Mouse (Mus musculus) lung, postnatal 36 days (tissue): ENCODE results near the gene Micall2.
"Not testable (repeated sequence)": the region's sequence is repeated elsewhere in the genome, so short reads cannot be mapped to it uniquely, and the experiment has no call there.

Experiments
- DNase-seq: peaks from one replicate; pipeline ENCODE4 v3.0.0; 2022; ENCODE audit warnings: mixed read lengths

Micall2 gene

DNA sequence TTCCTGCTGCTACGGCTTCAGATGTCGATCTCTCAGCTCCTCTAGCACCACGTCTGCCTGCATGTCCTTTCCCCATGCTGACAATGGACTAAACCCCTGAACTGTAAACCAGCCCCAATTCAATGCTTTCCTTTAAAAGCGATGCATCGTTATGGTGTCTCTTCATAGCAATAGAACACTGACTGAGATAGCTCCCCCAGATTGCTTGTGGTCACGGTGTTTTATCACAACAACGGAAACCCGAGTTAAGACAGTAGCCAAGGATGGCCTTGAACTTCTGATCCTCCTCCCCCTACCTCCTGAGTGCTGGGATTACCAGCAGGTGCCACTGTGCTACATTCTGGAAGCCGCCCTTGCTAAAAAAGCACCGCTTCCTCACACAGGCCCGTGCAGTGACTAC lies 8.9 kb downstream of the Micall2 start:
- DNase-seq = no peak

DNA sequence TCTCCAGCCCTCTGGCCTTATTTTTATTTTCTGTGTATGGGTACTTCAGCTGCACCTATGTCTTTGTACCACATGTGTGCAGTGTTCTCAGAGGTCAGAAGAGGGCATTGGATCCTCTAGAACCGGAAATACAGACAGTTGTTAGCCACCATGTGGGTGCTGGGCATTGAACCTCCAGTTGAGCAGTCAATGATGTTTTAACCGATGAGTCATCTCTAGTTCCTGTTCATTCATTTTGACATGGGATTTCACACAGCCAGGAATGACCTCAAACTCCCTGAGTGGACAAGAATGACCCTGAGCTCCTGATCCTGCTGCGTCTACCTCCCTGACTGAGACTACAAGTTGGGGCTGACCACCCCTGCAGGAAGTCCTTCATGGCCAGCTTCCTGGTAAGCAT lies 9.9 kb downstream of the Micall2 start:
- DNase-seq = no peak

- peak; percentile 28 for DNase-seq
Observed at GRCm38 (mm10) chr5:139724336-139725116, 11.6 kb downstream of the Micall2 start.

GRCm38 (mm10) chr5:139723113-139723512 lies 13.0 kb downstream of the Micall2 start:
- DNase-seq = no peak

DNA sequence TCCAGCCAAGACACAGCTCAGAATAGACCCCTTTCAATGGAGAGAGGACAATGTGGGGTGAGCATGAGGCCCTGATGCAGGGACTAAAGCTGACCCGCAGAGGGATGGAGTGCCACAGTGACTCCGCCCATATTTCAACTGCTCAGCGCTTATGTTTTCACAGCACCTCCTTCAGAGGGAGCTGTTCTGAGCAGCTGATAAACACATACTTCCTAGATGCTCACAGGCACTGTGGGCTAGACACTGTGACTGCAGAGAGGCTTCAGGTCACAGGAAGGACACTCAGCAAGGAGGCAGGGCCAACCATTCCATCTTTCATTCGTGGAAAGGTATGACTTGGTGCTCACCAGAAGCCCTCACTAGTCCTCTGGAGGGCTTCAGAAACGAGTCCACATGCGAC lies 13.4 kb downstream of the Micall2 start:
- no peak for DNase-seq

- no peak for DNase-seq
Observed at GRCm38 (mm10) chr5:139718949-139719348, 17.2 kb downstream of the Micall2 start.

DNA sequence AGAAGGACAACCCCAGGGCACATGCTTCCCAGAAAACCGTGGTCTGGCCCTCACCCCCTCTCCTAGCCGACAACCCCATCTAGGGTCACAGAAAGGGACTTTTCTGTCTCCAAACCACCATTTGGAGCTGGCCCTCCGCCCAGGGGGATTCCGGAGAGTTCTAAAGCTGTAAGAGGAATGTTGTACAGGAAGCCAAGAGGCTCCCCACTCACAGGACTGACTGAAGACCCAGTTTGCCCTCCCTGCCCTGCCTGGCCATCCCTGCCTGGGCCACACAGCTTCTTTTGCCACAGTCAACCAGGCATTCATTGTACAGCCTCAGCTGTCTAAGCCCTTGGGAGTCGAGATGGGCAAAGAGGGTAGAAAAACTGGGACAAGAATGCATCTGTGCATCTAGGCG lies 17.6 kb downstream of the Micall2 start:
- no peak for DNase-seq

GRCm38 (mm10) chr5:139717723-139718122 lies 18.4 kb downstream of the Micall2 start:
- DNase-seq = peak; percentile 78

DNA sequence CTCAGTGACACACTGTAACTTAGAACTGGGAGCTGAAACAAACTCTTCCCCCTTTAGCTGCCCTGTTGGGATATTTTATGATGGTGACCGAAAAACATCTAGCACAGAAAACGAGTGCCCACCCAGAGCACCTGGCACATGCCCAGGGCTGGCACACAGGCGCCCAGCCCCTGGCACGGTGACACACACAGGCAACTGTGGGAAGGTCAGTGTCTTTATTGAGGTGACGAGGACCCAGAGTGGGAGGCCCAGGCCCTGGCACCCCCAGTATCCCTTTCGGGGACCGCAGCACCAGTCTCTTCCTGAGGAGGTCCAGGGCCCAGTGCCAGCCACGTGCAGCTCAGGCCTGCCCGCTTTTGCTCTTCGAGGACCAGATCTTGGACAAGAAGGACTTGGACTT lies 29.6 kb downstream of the Micall2 start:
- no peak for DNase-seq

- DNase-seq = no peak
Observed at GRCm38 (mm10) chr5:139702905-139703304, 33.2 kb downstream of the Micall2 start.

- no peak for DNase-seq
Observed at GRCm38 (mm10) chr5:139702236-139702635, 33.9 kb downstream of the Micall2 start.

DNA sequence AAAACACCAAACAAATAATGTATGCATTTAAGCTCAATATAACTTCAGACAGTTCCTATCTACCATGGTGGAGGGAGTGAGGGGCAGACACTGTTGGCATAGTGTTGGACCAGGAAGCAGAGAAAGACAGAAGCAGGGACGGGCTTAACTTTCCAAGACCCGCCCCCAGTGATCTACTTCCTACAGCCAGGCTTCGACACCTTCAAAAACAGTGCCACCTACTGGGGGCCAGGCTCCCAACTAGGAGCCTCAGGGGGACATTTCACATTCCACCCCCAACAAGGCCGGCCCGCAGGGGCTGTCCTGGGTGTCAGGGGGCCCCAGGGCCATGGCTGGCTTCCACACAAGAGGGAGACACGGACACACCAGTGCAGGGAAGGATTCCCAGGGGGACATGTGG lies 39.2 kb downstream of the Micall2 start:
- DNase-seq = no peak

GRCm38 (mm10) chr5:139695876-139696275 lies 40.3 kb downstream of the Micall2 start:
- not testable (repeated sequence) for DNase-seq

DNA sequence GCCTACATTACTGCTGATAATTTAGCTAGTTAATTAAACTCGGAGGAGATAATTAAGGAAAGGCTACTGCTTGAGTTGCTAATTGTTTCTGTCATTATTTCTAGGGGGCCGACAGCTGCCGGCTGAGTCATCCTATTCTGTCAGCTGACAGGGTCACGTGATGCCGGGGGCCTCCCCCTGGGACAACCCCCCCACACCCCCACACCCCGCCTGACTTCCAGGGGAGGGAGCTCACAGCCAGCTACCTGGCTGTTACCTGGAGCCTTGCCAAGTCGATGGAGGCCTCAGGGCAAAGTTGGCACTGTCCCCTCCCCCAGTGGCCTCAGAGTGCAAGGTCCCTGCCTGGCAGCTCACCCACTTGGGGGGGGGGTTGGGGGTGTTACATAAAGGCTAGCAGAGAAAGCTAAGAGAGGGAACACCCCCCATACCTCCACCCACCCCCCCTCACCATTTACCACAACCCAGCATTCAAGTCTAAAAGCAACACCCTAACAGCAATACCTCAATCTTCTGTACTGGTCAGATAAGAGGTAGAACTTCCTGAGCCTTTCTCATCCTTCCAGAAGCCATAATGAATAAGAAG lies 41.1 kb downstream of the Micall2 start:
- no peak for DNase-seq

GRCm38 (mm10) chr5:139694292-139694988 lies 41.7 kb downstream of the Micall2 start:
- no peak for DNase-seq

- DNase-seq = no peak
Observed at GRCm38 (mm10) chr5:139690791-139691190, 45.3 kb downstream of the Micall2 start.

DNA sequence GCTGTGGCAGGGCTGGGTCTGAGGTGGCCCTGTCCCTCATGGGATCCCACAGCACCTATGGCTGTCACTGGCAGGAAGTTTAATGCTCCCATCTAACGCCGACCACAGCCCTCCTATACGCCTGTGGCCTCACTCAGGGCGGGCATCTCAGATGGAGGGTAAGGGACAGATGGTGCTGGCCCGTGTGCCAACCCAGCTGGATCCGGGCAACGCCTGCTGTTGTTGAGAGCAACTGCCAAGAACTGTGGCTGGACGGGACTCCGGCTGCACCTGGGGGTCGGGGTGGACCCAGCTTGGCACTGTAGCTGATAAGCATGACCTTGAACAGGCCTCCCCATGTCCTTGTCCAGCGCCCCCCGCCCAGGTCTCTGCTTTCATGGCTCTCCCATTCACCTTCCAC lies 47.8 kb downstream of the Micall2 start:
- no peak for DNase-seq

GRCm38 (mm10) chr5:139687646-139688045 lies 48.5 kb downstream of the Micall2 start:
- DNase-seq = no peak

GRCm38 (mm10) chr5:139686530-139687249 lies 49.4 kb downstream of the Micall2 start:
- peak; percentile 9 for DNase-seq

DNA sequence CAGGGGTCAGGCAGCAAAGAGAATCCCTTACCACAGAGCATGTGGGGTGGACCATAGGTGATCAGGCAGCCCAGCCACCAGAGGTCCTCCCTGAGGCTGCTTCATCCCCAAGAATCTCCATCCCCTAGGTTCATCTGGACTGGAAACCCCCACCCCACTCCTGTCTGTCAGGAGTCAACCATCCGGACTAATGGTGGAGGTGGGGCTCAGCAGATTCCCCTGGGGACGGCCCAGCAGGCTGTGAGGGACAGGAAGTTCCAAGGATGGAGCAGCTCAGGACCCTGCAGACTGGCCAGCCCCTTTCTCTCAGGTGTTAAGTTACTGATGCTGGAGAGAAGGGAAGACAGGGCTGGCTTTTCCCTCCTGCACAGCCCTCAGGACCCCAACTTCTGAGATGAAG lies 52.9 kb downstream of the Micall2 start:
- DNase-seq = no peak

DNA sequence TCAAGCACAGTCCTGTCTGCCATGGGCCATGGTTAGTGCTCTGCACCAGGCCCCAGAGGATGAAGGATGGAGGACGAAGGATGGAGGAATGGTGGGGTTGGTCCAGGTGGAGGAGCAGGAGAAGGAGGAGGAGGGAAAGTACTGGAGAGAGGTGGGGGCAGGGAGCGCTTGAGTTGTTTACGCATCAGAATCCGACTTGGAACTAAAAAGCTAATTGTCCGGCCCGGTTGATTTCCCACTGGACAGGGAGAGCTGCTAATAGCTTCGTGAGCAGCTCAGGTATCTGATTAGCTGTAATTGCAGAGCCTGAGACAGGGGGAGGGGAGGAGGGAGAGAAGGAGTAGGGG lies 53.5 kb downstream of the Micall2 start:
- no peak for DNase-seq

DNA sequence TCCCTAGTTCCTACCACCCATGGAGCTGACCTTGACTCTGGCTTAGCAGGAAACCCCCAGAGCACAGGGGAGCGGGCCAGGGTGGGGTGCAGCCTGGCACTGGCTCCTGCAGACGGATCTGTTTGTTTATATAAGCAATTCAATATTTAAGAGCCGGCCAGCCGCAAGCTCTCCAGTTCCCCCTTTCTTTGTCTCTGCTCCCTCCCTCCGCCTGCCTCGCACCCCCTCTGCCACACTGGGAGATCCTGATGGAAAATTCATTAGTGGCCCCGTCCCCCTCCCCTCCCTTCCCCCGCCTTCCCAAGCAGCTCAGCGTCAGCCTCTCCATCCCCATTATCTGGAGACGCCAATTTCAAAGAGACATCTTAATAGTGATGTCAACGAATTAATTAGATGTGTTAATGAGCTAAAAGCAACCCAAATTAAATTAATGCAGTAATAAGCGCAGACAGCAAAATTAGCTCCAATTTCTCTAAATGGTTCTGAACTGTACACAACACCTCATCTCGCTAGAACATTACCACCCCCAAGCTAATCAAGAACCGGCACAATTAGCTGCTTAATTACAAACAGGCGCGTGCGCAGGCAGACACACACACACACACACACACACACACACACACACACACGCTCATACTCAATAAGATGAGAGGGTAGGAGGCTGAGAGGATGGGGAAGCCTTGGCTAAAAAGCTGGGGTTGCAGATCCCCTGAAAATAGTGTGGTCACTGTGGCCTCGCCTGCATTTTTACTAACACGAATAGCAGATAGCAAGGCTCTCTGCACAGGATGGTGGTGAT lies 54.1 kb downstream of the Micall2 start:
- no peak for DNase-seq

- no peak for DNase-seq
Observed at GRCm38 (mm10) chr5:139675707-139675967, 60.5 kb downstream of the Micall2 start.
